Mouse (Mus musculus) T-helper 1 cell (primary cell): ENCODE data around the gene Gm19935.

Experiments used
- in situ Hi-C: fragments of 300-600 bp; cut with MboI, MseI; formaldehyde crosslinking; loops from one replicate; pipeline ENCODE4 v1.15.1; 2025; ENCODE audit warnings: high pct_unique_total_duplicates

Gm19935 gene

GRCm38 (mm10) chr8:90817293-90817692 is at the start of gene Gm19935:
Gm19935 (minus strand) TSS chr8:90817393.
- in situ Hi-C loops, result no loop called here

GRCm38 (mm10) chr8:90862038-90862437 is 44.8 kb upstream of the Gm19935 start:
- in situ Hi-C loops, result no loop called here

GRCm38 (mm10) chr8:90861266-90861944 is 44.2 kb upstream of the Gm19935 start:
- in situ Hi-C loops, result no loop called here

- in situ Hi-C loops, result no loop called here
These were observed 40.9 kb upstream of the Gm19935 start for GRCm38 (mm10) chr8:90858071-90858470.

- in situ Hi-C loops, result no loop called here
These were observed 39.8 kb upstream of the Gm19935 start for GRCm38 (mm10) chr8:90856952-90857351.

GRCm38 (mm10) chr8:90856171-90856570 is 39.0 kb upstream of the Gm19935 start:
- in situ Hi-C loops, result no loop called here

GRCm38 (mm10) chr8:90854671-90855161 is 37.5 kb upstream of the Gm19935 start:
- in situ Hi-C loops, result no loop called here

- in situ Hi-C loops, result no loop called here
These were observed 36.9 kb upstream of the Gm19935 start for GRCm38 (mm10) chr8:90853971-90854670.

GRCm38 (mm10) chr8:90851544-90851943 is 34.4 kb upstream of the Gm19935 start:
- in situ Hi-C loops, result no loop called here

- in situ Hi-C loops, result no loop called here
These were observed 32.4 kb upstream of the Gm19935 start for GRCm38 (mm10) chr8:90849462-90850050.

GRCm38 (mm10) chr8:90847980-90848379 is 30.8 kb upstream of the Gm19935 start:
- in situ Hi-C loops, result no loop called here

- in situ Hi-C loops, result no loop called here
These were observed 27.2 kb upstream of the Gm19935 start for GRCm38 (mm10) chr8:90844179-90844967.

- in situ Hi-C loops, result no loop called here
These were observed 25.9 kb upstream of the Gm19935 start for GRCm38 (mm10) chr8:90843127-90843526.

GRCm38 (mm10) chr8:90841321-90841720 is 24.1 kb upstream of the Gm19935 start:
- in situ Hi-C loops, result no loop called here

- in situ Hi-C loops, result no loop called here
These were observed 22.8 kb upstream of the Gm19935 start for GRCm38 (mm10) chr8:90839725-90840714.

- in situ Hi-C loops, result no loop called here
These were observed 20.2 kb upstream of the Gm19935 start for GRCm38 (mm10) chr8:90837440-90837839.

- in situ Hi-C loops, result no loop called here
These were observed 17.1 kb upstream of the Gm19935 start for GRCm38 (mm10) chr8:90834321-90834672.

GRCm38 (mm10) chr8:90833628-90834320 is 16.6 kb upstream of the Gm19935 start:
- in situ Hi-C loops, result no loop called here

GRCm38 (mm10) chr8:90832576-90833289 is 15.5 kb upstream of the Gm19935 start:
- in situ Hi-C loops, result no loop called here
